In the genomic region with DNA sequence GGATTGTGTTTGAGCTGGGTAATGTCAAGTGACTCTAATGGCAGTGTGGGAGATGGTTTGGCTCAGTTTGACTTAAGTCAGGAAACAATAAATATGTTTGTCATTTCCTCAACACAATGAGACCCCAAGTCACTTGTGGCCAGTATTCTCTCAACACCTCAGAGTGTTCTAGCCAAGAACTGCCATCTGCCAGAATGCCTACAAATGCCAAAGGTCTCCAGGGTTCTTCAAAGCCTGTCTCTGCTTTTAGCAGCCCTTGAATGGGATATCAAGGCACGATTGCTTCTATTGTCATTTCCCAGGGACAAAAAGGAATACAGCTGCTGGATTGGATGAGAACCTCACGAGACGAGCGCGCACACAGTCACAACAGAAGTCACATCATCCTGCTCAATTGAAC, we compare ENCODE assay signal across 9 mouse cellular contexts.
"Had no signal": no experiment of that assay in that cellular context is flagged by ENCODE, and none has a peak within 500 bp of the region (broad histone marks: within the 10 kb centered on the region; RNA-seq: fewer than 3 reads in every experiment).

No protein-coding gene starts in this region.

- DNase-seq: kidney, postnatal 14 days; liver; lung, adult 18-20 months; lung, postnatal 10 days; lung, postnatal 36 days; spleen, adult 18-20 months; thymus, adult 2 months; thymus, postnatal 14 days; thymus, postnatal 4 days had no signal
